Mouse (Mus musculus) adrenal gland, adult 18-20 months (tissue): Measurements from ENCODE around the gene Abcg4. TPM values are rescaled to one million over a fixed set of nuclear protein-coding genes. Genes with fewer than 3 reads are reported as not detected.
A peak's percentile ranks its signal among the peaks of the same experiment; 100 is the strongest.

Source experiments
- DNase-seq, 2 experiments: peaks; one replicate each; pipeline ENCODE4 v3.0.0; 2021 to 2022; ENCODE audit warnings: low spot score in 2 of 2
- microRNA-seq, 2 experiments: library from miRNA; unstranded; fragments of <30 nt; microRNA quantifications; one replicate each; pipeline ENCODE4 v1.2.0; 2021; ENCODE audit warnings: borderline number of aligned reads in 2 of 2
- total RNA-seq, 2 experiments: library from RNA; stranded (reverse); gene quantifications; 1 replicate in 1 of 2; 2 replicates in 1 of 2; pipeline ENCODE4 v1.2.3; 2021

Gene Abcg4
- total RNA-seq, 2 experiments from 2014 or later = 16.1 to 30.7 TPM

DNA sequence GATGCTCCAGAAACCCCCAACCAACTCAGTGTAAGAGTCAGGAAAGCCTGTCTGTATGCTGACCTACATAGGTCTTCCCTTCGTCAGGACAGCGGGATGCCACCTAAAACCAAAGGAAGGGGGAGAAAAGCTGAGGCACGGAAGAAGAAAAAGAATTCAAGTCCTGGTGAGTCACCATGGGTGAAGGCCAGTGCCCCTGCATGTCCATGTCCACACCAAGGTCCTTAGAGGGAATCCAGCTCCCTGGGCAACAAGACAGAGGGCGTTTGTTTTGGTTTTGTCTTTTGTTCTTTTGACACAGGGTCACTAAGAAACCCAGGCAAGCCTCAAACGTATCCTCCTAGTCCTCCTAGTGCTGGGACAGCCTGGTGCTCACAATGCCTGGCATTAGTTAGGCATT lies 47.5 kb downstream of the Abcg4 start:
- DNase-seq = peak in 1 of 2 experiments; percentile 40

DNA sequence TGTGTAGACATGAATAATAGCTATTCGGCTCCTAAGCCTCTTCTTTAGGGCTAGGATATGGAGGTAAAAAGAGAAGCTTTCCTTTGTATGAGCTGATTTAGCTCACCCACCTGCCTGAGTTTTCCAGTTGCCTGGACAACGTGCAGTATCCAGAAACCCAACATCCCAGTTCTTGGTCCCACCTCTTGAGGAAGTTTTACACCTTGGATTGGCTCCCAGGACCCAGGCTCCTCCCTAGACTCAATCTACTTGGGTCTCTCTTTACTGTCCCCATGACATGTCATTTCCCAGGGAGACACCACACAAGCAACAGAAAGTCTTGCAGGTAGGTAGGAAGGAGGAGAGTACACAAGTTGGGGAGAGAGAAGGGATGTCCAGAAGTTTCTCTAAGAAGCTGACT lies 48.0 kb downstream of the Abcg4 start, which contains the start of gene Ccdc153:
TSS of gene Ccdc153 (plus strand) at position 278 of the 400 bp plus-strand sequence.
- DNase-seq = no peak

DNA sequence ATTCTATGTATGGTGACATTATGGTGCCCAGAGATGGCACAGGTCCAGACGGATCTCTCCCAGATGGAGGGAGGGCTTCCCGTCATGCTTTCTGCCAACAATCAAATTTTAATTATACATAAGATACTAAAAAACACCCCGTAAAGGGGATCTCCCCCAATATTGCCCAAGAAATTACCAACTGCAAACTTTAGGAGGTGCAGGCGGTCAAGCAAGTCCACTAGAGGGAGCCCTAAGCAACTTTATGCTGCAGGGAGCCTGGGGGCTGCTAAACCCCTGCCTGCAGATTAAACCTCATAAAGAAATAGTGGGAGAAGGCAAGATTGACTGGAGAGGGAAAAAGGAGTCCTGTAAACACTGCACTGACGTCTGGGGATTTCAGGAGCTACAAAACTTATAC lies 49.0 kb downstream of the Abcg4 start:
- peak in 1 of 2 experiments; percentile 46 for DNase-seq

DNA sequence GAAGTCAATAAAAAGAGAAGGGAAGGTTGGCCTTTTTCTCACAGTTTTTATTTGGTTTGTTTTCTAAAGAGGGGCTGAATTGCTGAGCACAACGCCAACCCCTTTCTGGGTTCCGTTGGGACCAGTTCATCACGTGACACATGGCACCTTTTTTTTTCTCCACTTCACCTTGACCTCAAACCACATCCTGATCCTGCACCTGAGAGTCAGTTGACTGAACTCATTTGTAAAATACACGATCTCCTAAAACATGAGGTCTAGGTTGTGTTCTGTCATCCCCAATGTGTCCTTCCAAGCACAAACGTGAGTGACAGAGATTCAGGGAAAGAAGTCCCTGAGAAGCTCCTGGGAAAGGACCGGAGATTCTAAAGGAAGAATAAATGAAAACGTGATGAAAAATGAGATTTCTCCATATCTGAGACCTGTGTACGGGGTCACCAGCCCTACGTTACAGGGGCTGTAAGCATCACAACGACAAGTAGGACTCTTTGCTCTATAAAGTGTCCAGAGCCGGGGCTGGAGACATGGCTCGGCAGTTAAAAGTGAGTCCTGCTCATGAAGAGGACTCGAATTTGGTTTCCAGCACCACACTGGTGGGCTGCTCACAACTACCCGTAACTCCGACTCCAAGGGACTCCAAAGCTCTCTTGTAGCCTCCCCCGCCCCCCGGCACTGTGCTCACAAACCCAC lies 49.8 kb downstream of the Abcg4 start:
- DNase-seq = no peak

DNA sequence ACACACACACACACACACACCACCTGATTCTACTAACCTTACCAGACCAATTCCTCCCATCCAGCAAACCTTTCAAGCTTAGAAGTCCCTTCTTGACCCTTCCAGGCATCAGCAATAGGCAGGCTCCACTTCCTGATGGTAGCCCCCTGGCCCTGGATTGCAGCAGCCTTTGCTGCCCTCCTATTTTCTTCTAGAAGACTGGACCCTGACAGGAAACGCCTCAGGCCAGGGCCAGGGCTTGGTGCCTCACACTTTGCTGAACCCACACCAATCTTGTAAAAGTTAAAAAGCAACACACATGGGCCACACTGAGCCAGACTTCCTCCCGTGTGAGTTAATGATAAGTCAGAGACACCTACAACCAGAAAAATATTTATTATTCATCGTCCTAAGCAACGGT lies 51.3 kb downstream of the Abcg4 start:
- no peak for DNase-seq

DNA sequence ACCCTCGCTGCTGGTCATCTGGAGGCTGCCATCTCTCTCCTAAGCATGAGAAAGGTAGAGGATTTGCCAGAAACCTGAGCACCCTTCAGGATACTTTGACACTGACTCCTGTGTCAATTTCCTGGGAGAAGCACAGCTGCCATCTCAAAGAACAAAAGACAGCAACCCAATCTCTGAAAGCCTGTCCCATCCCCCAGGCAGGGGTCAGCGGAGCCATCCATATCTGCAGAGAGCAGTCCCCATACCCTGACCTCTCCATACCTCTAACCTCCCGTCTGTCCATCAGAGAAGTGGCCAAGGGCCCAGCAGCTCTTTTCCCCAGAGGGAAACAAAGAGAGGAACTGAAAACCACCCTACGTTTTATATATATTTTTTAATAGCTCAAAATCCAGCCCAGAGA lies 51.8 kb downstream of the Abcg4 start:
- no peak for DNase-seq

DNA sequence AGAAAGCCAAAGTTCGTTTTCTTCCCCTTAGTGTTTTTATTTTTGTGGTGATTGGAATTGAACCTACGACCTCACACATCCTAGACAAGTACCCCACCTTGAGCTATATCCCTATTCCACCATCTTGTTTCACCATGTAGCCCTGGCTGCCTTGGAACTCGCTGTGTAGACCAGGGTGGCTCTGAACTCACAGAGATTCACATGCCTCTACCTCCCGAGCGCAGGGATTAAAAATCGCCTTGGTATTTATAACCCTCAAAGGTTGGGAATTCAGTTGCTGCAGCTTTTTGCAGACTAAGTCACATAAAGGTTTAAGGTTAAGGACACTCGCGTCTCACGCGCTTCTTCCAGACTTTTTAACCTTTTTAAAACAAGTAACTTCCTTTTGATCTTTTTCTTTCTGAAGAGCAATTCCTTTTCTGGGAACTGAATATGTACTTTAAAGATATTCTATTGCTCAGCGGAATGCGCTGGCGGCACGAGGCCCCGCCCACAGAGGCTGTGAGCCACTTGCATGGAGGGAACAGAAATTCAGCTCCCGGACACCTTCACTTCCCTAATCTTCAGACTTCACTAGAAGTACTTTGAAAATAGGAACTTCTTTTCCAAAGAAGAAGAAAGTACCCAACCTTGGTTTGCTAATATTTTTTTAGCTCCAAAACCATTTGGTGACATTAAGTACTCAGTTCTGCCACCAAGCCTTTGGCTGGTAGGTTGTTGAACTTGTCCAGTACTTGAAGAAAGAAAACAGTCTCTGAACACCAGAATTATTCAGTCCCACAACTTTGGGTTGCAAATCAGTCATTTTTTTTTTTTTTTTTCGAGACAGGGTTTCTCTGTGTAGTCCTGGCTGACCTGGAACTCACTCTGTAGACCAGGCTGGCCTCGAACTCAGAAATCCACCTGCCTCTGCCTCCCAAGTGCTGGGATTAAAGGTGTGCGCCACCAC lies 53.7 kb downstream of the Abcg4 start:
- DNase-seq = peak; percentile 58 to 62

DNA sequence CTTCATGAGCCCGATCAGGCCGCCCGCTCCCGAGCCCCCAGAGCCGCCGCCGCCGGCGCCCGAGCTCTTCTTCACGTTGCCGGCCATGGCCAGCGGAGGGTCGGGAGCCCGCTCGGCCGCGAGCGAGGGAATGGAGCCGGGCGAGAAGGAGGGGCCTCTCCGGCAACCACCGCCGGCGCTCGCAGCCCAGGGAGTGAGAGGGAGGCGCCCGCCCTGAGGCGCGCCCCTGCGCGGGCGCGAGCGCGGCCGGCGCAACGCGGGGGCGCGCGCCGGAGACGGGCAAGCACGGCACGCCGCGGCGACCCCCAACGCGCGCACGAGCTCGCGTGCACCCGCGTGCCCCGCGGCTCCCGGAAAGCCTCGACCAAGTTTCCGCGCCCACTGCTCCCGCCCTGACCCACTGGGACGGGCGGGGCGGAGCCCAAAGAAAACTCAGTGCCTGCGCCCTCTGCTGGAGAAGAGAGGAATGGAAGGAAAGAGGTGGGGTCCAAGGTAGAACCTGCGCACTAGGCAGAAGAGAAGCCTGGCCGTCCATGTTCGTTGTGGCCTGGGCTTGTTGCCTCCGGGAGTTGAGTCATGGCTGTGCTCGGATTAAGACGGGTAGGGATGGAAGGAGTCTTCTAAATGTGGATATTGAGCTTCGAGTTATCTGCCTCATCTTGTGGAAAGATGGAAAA lies 54.5 kb downstream of the Abcg4 start, which contains the start of gene Cbl:
TSS of gene Cbl (minus strand) at position 248 of the 677 bp plus-strand sequence.
- DNase-seq = peak; percentile 98 to 99

DNA sequence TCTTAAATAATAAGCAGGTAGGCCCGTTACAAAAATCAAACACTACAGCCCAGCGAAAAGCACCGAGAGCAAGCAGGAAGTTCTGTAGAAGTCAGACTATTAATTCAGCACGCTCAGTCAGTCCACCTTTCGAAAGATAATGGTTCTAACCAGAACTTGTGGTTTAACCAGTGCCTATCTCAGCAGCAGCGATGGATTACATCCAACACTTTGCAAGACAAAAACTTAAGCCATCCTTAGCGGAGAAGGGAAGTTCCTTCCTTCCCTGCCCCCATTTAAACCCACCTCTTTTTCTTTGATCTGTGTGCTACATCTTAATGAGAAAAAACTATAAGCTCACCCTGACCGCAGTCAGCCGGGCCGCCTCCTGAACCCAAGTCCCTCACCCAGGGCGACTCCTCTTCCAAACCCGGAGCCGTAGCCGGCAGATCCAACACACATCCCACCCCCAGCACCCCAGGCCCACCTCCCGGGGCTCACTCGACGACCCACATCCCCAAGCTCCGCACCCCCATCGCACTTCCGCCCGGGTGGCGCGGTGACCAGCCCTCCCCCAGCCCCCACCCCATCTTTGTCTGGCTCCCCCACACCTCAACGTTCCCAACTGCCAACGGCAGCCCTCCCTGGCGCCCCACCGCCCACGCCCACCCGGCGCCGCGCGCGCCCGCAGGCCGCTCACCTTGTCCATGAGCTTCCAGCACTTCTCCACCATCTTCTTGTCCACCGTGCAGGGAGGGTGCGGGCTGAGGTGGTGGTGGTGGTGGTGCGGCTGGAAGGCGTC lies 55.2 kb downstream of the Abcg4 start:
- DNase-seq = peak in 1 of 2 experiments; percentile 18

DNA sequence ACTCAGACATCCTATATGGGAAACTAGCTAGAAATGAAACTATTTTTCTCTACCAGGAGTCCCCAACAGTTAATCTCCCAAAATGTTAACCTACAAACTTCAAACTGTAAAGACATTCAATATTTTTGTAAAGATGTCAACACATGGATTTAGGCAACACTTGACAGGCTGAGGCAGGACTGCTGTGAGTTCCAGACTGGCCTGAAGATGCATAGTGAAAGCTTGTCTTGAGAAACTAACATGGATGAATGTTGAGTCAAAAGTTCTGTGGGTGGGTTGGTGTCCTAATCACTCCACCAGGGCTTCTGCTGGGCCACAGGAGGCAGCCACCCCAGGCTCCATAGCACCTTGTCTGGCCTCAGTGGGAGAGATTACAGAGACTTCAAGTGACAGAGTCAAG lies 56.8 kb downstream of the Abcg4 start:
- no peak for DNase-seq

DNA sequence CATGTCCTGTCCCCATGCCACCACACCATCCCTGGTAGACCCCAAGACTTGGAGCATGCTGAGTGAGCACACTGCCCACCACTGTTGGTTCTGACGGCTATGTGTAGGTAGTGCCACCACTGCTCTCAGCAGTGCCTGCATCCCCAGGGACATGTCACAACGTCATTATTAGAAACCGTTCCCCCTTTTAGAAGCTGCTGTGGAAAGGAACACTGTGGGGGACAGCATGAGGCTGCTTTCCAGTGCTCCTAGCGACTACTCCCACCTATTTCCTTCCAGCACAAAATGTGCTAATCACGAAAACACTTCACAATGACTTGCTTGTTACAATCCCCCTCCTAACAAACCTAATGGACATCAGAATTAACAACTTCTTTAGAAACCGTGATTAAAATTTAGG lies 62.4 kb downstream of the Abcg4 start:
- no peak for DNase-seq

Small RNA genes within 50 kb of the gene (microRNA-seq; reads per million reads assigned to microRNA genes)
- 0 to 0.61 reads per million in 2 experiments for gene Gm44335

Other genes with a start within 250 kb of the Abcg4 start
- 10 to 100 TPM; 41.2 to 44.2 TPM for gene Thy1, start 245.2 kb downstream of the Abcg4 start, total RNA-seq
- gene Usp2, start 221.6 kb downstream of the Abcg4 start, total RNA-seq = 10 to 100 TPM; 36.4 to 40.9 TPM
- gene Mfrp, start 186.9 kb downstream of the Abcg4 start, total RNA-seq = not detected
- gene C1qtnf5, start 181.4 kb downstream of the Abcg4 start, total RNA-seq = 10 to 100 TPM; 13.2 to 17.8 TPM
- gene Gm49380, start 175.1 kb downstream of the Abcg4 start, total RNA-seq = under 1 TPM; 0.27 to 0.48 TPM
- 10 to 100 TPM; 19.4 to 24.1 TPM for gene Rnf26, start 175.1 kb downstream of the Abcg4 start, total RNA-seq
- 10 to 100 TPM; 24.2 to 90.7 TPM for gene Mcam, start 154.1 kb downstream of the Abcg4 start, total RNA-seq
- gene Cbl, start 54.6 kb downstream of the Abcg4 start, total RNA-seq = 10 to 100 TPM; 27.9 to 37.1 TPM
- gene Ccdc153, start 47.9 kb downstream of the Abcg4 start, total RNA-seq = 1 to 10 TPM; 2.8 to 5.3 TPM
- not detected for gene Pdzd3, start 37.1 kb downstream of the Abcg4 start, total RNA-seq
- gene Nlrx1, start 20.0 kb downstream of the Abcg4 start, total RNA-seq = 10 to 100 TPM; 14.0 to 17.1 TPM
- gene Hinfp, start 17.1 kb upstream of the Abcg4 start, total RNA-seq = 10 to 100 TPM; 18.3 to 22.6 TPM
- gene C2cd2l, start 31.7 kb upstream of the Abcg4 start, total RNA-seq = 10 to 100 TPM; 35.2 to 41.7 TPM
- 10 to 100 TPM; 21.7 to 30.9 TPM for gene Dpagt1, start 37.4 kb upstream of the Abcg4 start, total RNA-seq
- gene H2afx, start 46.1 kb upstream of the Abcg4 start, total RNA-seq = 10 to 100 TPM; 26.8 to 34.4 TPM
- gene Hmbs, start 55.6 kb upstream of the Abcg4 start, total RNA-seq = 10 to 100 TPM; 52.3 to 87.5 TPM
- gene Vps11, start 73.1 kb upstream of the Abcg4 start, total RNA-seq = 10 to 100 TPM; 52.5 to 70.4 TPM
- 100 to 1,000 TPM; 182 to 214 TPM for gene Hyou1, start 90.9 kb upstream of the Abcg4 start, total RNA-seq
- 10 to 100 TPM; 15.2 to 16.1 TPM for gene Slc37a4, start 108.2 kb upstream of the Abcg4 start, total RNA-seq
- gene Rps25, start 118.5 kb upstream of the Abcg4 start, total RNA-seq = 1,000 to 10,000 TPM; 1,079 to 1,172 TPM
- 100 to 1,000 TPM in 1 of 2 experiments, 10 to 100 TPM in 1; 90.8 to 109 TPM for gene Trappc4, start 119.0 kb upstream of the Abcg4 start, total RNA-seq
- 10 to 100 TPM; 22.4 to 26.1 TPM for gene Ccdc84, start 130.0 kb upstream of the Abcg4 start, total RNA-seq
- gene Foxr1, start 152.5 kb upstream of the Abcg4 start, total RNA-seq = not detected
- gene Upk2, start 166.4 kb upstream of the Abcg4 start, total RNA-seq = not detected
- 10 to 100 TPM; 41.3 to 46.6 TPM for gene Bcl9l, start 194.2 kb upstream of the Abcg4 start, total RNA-seq